Mouse (Mus musculus) kidney, adult 18-20 months (tissue): ENCODE measurements at regions not wholly inside any gene's neighbourhood (a gene's known extent, or its start where the extent isn't known, plus 50 kb on each side); places are given as distances from the start of the nearest gene placed in this dataset.

ENCODE experiments used
- DNase-seq: peaks from one replicate; pipeline ENCODE4 v3.0.0; 2021

DNA sequence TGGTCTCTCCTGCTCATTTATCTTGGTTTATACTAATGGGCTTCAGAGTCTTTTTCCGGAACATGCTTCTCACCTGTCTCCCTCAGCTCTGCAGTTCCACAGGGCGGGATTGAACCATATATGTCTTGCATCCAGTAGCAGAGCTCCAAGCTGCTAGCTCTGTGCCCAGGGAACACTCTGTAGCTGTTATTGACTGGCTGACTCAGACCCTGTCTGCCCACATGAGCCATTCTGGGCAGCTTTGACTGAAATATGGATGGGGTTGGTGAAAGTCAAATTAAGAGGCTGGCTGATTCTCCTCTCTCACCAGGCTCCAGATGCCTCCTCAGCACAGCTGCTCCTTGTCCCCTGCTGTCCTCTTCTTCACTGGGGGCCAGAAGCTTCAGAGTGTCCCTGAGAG, 81.4 kb upstream of the Irf2bp2 start:
- no peak for DNase-seq

DNA sequence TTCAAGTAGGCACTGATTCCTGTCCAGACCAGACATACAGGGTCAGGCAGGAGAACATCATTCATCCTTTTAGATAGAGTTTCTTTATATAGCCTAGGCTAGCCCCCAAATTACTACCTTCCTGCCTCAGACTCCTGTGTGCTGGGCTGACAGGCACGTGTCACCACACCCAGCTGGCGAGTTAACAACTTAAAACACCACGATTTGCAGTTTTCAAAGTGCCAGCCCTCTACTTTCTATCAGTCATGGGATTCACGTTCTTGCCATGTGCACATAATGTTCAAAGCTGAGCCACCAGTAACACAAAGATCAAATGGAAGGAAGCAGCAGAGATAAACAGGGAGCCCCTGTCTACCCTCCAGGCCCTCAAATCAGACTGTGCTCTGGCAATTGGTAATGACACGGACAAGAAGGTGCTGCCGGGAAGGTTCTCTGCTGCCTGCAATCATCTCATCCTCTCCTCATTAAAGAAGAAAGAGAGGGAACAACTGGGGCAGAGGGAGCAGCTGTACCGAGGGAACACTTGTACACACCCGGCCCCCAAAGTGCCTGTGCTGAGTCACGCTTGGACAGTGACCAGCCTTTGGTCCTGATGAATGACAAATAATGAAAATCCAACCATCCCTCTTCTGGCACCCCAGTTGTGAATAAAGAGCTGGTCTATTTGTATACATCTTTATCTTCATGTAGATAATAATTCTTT, 79.4 kb upstream of the Irf2bp2 start:
- DNase-seq: no peak

DNA sequence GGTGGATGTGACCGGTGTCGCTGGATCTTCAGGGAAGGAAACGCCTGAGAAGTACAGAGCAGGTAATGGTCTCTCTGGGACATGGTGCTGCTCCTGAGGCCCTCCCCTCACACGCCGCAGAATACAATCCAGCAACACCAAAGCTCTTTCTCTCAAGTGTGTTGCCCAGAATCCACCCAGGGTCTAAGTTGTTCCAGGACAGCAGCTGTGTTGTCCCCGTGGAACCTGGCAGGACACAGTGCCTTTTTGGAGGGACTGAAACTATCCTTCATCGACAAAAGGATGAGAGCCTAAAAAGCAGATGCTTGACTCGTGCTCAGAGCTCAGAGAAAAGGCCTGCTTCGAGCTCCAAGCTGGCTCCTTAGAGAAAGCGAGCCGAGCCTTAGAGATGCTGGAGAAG, 77.8 kb upstream of the Irf2bp2 start:
- no peak for DNase-seq

DNA sequence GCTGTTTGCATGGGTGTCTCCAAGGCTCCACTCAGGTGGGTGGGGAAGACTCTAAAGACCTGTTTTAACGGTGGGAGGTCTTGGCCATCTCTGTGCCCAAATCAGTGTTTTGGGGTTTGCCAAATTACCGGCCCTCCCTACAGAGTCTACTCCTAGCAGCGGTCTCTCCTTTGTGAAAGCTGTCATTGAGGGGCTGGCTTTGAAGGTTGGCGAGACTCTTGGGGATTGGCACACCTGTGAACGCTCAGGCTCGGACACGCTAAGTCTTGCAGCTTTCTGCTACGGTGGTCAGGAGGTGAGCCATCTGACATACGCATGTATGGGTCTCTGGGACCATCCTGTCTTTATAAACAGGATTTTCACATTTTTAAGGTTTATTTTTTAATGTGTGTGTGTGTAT, 76.1 kb upstream of the Irf2bp2 start:
- no peak for DNase-seq

DNA sequence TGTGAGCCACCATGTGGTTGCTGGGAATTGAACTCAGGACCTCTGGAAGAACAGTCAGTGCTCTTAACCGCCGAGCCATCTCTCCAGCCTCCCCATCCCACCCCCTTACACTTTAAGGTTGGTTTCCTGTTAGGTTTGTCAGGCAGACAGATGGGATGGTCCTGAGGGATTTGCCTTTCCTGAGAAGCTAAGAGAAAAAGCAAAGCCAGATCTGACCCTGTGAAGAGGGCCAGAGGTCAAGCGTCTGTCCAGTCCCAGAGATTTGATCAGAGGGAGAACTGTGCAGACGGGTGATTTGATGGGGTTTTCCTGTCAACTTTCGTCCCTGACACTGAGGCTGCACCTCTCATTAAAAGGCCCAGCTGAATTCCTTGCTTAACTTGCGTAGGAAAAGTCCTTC, 75.4 kb upstream of the Irf2bp2 start:
- no peak for DNase-seq

DNA sequence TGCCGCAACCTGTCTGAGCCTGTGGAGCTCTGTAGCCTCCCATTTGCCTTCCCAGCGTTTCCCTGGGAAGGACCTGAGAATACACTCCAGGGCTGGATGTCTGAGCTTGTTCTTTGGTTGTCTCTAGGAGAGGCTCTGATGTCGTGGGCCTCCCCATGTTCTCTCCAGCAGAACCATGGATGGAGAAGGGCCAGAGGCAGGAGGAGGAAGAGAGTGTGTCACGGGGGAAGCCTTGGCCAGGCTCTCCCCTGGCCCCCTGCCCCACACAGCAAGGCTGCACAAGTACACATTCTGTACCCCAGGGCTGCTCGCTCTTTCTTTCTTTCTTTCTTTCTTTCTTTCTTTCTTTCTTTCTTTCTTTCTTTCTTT, 74.9 kb upstream of the Irf2bp2 start:
- no peak for DNase-seq

DNA sequence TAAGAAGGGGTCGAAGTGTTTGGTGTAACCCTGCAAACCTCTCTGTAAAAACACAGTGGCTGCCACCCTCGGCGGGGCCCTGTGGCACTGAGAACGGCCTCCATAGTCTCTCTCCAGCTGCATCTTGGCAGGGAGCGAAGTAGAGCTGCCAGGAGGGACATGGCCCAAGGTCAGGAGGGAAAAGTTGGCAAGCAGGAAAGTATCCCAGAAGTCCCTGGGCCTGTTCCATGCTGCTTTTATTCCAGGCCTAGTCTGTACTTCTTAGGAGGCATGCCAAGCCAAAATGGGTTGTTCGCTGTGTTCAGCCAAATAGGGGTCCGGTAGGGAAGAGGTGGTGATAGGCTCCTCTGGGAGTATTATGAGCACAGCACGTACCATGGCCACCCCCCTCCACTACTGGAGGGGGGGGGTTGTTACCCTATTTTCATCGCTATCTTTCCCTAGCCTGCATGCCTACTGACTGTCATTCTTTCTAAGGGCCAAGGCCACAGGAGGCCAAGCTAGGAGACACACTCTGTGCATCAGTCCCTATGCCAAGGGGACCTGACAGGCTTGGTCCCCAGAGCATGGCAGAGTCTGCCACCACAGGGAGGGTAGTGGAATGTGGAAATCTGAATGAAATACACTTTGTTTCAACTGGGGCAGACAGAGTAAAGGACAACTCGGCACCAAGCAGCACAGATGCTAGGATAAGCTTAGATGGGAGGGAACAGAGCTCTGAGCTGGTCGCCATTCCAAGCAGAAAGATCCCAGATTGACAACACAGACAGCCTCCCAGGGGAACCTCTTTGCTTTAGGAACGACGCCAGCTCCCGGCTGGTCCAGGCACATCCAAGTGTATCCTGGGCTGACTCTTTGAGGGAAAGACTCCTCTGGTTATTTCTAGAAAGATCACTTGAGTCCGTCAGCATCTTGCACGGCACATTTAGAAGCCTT, 74.2 kb upstream of the Irf2bp2 start:
- DNase-seq: peak; percentile 87

DNA sequence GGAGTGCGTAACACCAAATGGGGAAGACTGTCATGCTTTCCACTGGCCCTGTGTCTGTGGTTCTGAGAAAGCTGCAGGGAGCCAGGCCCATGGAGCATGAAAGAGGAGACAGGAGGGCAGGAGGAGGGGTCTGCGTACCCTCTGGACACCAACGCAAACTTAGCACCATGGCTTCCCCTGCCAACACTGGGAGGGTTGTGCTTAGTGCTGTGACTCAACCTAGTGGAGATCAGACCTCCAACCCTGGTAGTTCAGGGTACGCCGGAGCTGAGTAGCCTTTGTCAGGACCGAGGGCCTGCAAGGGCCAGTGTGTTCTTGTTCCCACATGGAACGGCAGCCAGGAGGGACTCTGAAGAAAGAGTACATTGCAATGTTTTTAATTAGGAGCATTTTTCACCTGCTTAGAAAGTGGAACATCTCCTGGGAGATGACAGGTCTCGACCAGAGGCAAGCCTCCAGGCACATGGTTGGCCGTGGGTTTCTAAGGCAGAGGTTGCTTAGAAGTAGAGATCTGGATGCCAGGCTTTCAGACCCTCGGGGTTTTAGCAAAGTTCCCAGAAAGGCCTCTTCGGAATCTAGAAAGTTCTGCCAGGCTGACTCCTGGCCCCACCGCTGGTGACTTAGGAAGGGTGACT, 73.4 kb upstream of the Irf2bp2 start:
- no peak for DNase-seq

DNA sequence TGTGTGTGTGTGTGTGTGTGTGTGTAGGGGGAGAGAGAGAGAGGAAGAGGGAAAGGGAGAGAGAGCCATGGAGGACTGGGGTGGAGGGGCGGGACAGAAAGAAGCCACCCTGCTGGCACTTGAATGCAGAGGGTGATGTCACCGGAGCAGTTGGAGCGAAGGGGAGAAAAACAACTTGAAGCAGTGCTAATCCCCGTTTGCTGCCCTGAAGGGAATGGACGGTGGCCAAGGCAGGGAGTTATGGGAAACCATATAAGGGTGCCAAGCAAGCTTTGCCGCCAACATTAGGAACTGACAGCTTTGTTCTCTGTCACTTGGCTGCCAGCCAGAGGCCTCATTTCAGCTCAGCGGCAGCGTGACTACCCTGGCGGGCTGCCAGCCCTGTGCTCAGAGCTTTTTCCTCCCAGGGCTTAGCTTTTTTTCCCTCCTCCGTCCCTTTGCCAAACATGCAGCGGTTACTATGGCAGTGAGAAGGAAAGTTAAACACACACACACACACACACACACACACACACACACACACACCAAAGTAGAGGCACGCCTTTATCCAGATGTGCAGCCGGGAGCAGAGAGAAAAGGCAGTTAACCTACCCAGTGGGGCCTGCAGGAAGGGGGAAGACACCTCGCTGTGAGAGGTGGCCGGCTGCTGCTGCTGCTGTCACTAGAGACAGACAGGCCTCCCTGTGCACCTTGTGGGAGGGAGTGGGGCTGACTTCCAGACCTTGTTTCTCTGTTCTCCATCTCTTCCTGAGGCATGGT, 72.7 kb upstream of the Irf2bp2 start:
- peak; percentile 100 for DNase-seq

DNA sequence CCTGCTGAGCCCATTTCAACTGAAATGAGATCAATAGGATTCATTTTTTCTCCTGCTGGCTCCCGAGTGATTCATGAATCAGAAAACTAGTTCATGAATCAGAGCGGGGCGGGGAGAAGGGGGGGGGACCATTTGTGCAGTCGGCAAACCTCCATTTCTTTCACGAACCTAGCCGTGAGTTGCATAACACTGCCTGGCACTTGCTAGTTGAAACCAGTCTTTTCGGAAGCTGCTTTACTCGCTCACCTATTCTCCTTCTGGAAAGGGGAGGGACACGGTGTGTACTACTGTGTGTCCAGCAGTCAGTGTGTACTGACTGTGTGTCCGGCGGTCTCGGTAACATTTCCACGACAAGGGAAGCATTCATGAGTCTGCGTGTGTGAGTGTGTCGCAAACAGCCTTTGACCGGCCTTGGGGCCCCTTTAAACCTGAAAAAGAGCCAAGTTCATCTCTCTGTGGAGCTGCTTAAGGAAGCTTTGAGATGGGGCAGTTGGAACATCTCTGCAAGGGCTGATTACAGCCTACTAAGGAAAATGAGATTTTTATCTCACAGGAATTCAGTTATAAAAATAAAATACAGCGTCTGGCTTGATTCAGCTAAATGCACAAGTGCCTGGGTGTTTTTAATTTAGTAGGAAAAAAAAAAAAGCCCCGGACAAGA, 71.9 kb upstream of the Irf2bp2 start:
- peak; percentile 79 for DNase-seq

DNA sequence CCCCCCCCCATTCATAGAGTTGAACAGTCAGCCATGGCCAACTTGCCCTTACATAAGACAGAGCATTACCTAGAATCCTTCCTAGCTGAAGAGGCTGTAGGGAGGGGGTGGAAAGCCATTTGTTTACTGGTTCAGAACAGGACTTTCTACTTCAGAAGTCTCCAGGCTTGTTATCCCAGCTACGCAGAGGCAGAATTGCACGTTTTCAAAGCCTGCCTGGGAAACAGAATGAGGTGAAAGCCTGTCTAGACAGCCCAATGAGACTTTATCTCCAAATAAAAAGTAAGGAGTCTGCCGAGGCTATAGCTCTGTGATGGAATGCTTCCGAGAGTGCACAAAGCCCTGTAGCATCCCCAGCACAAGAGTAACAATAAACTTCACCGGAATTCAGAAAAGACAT, 71.1 kb upstream of the Irf2bp2 start:
- DNase-seq: peak; percentile 22

DNA sequence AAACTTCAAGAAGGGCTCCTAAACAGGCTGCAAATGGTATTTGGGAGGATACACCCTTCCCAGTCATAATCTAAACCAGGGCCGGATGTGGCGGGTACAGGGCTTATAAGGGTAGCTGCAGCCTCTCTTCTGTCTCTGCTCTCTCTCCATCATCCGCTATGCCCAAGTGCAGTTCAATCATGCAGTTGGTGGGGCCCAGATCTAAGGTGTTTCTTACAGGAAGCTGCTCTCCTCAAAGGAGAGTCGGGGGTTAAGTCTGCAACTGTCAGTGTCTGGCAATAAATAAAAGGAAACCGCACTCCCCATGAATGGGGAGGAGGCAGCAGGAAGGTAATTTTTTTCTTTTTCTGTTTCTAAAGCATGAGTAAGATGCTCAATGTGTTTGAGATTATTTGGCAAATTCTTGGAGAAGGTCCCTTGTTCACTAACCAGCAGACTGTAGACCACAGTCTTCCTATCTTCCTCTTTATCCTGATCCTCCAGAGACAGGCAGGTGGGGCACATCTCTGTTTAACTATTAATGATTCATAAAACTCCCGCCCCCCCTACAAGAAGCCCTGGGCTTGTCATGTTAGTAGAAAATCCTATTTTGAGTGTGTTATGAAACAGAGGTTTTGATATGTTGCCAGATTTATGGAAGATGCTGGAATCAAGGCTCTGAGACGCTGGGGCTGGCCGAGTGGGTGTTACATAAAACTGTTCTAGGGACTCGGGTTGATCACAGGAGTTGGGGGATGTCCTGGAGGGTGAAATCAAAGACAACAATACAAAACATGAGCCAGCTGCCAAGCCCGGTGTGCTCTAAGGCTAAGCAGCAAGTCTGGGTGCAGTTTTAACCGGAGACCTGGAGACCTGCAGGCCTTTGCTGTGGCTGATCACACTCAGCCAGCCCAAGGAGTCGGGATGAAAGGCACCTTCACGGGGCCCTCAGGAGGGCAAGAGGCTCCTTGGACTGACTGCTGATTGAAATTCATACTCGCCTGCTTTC, 69.3 kb upstream of the Irf2bp2 start:
- peak; percentile 70 for DNase-seq

DNA sequence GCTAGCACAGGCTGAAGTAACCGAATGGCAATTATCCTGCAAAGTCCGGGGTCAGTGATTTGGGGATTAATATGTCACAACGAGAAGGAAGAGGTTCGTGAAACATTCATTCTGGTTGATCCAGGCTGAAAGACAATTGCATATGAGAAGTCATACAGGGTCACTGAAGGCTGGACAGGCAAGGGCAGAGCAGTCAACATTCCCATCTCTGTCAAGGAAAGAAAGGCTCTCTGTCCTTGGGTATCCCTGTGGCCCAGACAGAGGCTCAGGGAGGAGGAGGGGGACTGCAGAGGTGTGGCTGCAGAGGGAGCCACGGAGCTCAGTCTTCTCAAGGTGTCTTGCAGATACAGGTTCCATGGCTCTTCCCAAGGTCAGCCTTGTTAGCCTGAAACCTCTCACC, 68.4 kb upstream of the Irf2bp2 start:
- peak; percentile 47 for DNase-seq

DNA sequence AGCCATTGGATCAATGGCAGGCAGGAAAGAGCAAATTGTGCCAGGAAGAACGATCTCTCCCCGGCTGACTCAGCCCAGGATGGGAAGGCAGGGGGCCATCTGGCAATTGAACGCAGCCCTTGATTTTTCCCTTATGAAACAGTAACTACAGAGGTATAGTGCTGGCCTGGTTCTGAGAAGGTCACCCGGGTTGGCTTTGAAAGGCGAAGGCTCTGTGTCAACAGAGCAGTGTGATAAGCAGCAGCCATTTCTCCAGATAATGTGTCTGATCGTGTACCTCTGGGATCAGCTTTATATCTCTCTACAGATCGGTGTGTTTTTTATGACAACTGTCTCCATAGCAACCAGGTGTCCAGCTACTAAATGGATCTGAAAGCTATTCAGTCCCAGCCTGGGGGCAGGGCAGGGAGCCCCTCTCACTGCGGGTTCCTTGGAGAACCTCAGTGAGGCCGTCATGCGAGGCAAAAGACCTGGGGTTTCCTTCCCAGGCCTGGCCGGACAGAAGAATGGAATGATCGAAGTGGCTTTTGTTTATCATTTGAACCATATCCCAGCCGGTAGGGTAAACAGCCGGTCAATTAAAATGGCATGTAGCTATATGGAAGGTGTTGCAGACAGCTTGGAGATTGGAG, 67.8 kb upstream of the Irf2bp2 start:
- DNase-seq: no peak

DNA sequence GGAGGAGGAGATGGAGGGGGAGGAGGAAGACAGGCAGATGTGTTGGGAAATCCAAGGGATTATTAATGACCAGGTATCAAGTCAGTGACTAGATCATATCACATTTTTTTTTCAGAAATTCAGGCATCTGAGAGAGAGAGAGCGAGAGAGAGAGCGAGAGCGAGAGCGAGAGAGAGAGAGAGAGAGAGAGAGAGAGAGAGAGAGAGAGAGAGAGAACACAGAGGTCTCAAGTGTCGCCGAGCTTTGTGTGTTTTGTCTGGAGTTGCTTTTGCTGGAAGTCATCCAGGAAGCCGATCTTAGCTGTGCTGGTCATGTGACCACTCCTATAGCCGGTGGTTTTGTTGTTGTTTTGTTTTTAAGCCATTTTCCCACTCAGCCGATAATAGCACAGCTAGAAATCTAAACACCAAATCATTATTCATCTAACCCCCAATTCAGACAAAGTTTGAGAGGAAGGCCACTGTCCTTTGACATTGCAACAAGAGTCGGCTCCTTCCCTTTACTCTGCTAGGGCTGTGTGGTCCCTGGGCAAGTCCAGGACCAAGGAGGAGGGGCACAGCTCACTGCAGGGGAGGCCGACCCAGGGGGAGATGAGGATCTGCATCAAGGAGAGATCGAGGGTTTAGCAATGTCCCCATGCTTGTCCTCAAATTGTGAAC, 67.0 kb upstream of the Irf2bp2 start:
- DNase-seq: peak; percentile 27

DNA sequence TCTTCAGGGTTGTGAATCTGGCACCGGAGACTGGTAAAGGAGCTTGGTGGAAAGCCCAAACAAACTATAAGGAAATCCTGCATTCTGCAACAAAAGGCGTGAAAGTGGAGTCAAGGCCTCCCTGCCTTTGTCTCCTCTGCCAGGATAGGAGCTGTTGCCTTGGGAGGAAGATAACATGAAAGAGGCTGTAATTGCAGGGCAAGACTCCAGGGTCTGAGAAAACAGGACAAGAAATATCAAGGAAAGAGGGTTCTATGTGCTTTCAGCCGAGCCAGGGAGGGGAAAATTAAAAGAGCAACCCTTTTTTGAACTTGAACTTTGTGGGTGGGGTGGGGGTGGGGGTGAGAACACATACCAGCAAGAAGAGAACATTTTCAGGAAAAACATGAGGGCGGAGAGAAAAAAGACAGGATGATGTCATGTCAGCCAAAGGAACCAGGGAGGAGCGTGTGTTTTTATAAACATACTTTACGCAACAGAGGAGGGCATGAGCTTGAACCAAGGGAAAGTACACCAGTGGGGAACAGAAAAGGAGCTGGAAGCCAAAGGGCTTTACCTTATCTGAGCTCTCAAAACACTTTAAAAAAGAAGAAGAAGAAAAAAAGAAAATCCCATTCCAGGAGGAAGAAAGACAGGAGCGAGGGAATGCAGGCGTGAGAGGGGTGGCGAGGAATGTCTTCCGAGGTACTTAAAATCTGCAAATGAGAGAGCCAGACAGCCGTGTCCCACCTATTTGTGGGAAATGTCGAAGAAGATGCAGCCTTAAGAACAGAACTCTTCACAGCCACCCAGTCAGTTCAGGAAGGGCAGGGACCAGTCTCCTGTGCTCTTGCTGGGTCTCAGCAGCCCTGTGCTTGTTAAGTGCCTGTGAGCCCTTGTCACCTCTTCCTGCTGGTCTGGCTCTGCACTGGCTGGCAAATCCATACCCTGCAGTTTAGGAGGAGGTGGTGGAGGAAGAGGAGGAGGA, 66.2 kb upstream of the Irf2bp2 start:
- DNase-seq: peak; percentile 23

DNA sequence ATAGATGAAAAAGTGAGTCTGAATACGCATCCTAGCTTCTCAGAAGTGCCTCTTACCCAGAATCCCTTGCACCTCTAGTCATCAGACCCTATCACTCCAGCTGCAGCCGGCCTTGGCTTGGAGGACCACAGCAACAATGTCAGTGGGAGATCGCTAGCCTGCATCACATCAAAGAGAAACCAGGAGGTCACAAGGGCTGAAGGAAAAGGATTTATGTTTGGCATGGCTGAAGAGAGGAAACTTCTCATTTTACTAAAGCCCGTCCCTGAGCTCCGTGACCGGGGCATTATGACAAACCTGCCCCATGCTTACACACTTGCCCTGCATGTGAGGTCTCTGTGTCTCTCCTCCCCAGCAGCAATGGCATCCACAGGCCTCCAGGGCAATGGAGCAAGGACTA, 63.8 kb upstream of the Irf2bp2 start:
- DNase-seq: no peak

DNA sequence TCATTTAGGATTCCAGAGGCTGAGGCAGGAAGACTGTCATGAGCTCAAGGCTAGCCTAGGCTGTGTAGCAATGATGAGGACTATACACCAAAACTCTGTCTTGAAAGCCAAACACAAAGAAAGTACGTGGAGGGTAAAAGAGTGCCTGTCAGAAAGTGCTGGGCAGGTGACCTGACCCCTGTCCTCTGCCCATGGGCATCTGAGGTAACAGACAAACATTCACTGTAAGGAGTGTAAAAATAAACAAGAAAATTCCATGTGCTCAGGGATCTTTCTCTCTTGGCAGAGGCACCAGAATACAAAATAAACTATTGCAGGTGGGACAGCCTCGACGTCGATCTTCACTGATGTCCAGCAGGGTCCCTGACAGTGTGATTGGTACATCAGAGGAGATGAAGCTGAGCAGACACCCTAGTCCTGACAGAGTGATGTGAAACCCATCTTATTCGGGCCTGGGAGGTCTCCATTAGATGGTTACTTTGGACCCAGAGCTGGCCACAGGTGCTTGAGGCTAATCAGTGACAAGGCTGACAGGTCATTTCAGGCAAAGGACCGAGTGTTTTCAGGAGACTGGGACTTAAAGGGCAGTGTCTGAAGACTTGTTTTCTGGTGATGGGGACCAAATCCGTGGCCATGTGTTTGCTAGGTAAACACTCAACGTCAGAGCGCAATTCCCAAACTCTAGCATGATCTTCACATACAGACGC, 62.9 kb upstream of the Irf2bp2 start:
- peak; percentile 51 for DNase-seq
